Mouse (Mus musculus): ENCODE results near the gene Ctnnal1. TPM values are rescaled to one million over a fixed set of nuclear protein-coding genes. Genes with fewer than 3 reads are reported as not detected.

Ctnnal1 gene
- polyA plus RNA-seq, 1 experiment from 2014 or later: 41.1 TPM

GRCm38 (mm10) chr4:56828932-56829331 lies 36.1 kb downstream of the Ctnnal1 start:
- no peak for DNase-seq (ENCODE audit: extremely low spot score, low spot score)
- H3K4me3 ChIP-seq: no peak overlapping the region
- no peaks in the 10 kb centered on the region for H3K9me3 ChIP-seq
- H3K27me3 ChIP-seq (ENCODE audit: poor library complexity, severe bottlenecking): no peaks in the 10 kb centered on the region
- peaks cover 73% of the 10 kb centered on the region for H3K36me3 ChIP-seq (replicated peaks)
- peaks cover 10% of the 10 kb centered on the region for H3K4me1 ChIP-seq
- H3K27ac ChIP-seq: peak overlapping the region; percentile 75; the same call in 1 of the 2 replicates
- 86% methylated on average over 3 of the region's 3 CpGs for WGBS

GRCm38 (mm10) chr4:56824231-56824630 lies 40.8 kb downstream of the Ctnnal1 start:
- WGBS: 93% methylated on average over 9 of the region's 9 CpGs
- no peak for DNase-seq (ENCODE audit: extremely low spot score, low spot score)
- Histone ChIP-seq H3K27ac (no peak overlapping the region), H3K4me3 (no peak overlapping the region), H3K4me1 (peaks cover 2% of the 10 kb centered on the region), H3K9me3 (no peaks in the 10 kb centered on the region), H3K36me3 (replicated peaks) (peaks cover 59% of the 10 kb centered on the region), H3K27me3 (ENCODE audit: poor library complexity, severe bottlenecking) (no peaks in the 10 kb centered on the region)

GRCm38 (mm10) chr4:56820017-56820550 lies 44.9 kb downstream of the Ctnnal1 start:
- H3K9me3 ChIP-seq: no peaks in the 10 kb centered on the region
- no peak overlapping the region for H3K4me3 ChIP-seq
- H3K4me1 ChIP-seq: no peaks in the 10 kb centered on the region
- H3K27ac ChIP-seq: no peak overlapping the region
- peaks cover 44% of the 10 kb centered on the region for H3K36me3 ChIP-seq (replicated peaks)
- H3K27me3 ChIP-seq (ENCODE audit: poor library complexity, severe bottlenecking): no peaks in the 10 kb centered on the region
- DNase-seq (ENCODE audit: extremely low spot score, low spot score): no peak

- 91% methylated on average over 8 of the region's 8 CpGs for WGBS
- no peak for DNase-seq (ENCODE audit: extremely low spot score, low spot score)
Measured at GRCm38 (mm10) chr4:56815131-56815530, 49.9 kb downstream of the Ctnnal1 start.

GRCm38 (mm10) chr4:56812096-56812495 lies 52.9 kb downstream of the Ctnnal1 start:
- Histone ChIP-seq H3K27me3 (ENCODE audit: poor library complexity, severe bottlenecking) (no peaks in the 10 kb centered on the region), H3K4me3 (no peak overlapping the region), H3K9me3 (no peaks in the 10 kb centered on the region), H3K4me1 (no peaks in the 10 kb centered on the region), H3K27ac (no peak overlapping the region), H3K36me3 (replicated peaks) (peaks cover 60% of the 10 kb centered on the region)
- WGBS: 86% methylated on average over 4 of the region's 4 CpGs
- DNase-seq (ENCODE audit: extremely low spot score, low spot score): no peak

More at GRCm38 (mm10) chr4:56815131-56815530, 49.9 kb downstream of the Ctnnal1 start:
- Histone ChIP-seq H3K4me1 (no peaks in the 10 kb centered on the region), H3K27me3 (ENCODE audit: poor library complexity, severe bottlenecking) (no peaks in the 10 kb centered on the region), H3K36me3 (replicated peaks) (peaks cover 39% of the 10 kb centered on the region), H3K27ac (no peak overlapping the region), H3K4me3 (no peak overlapping the region), H3K9me3 (no peaks in the 10 kb centered on the region)

GRCm38 (mm10) chr4:56811642-56812041 lies 53.3 kb downstream of the Ctnnal1 start:
- no peaks in the 10 kb centered on the region for H3K4me1 ChIP-seq
- H3K36me3 ChIP-seq (replicated peaks): peaks cover 60% of the 10 kb centered on the region
- no peak for DNase-seq (ENCODE audit: extremely low spot score, low spot score)
- no peak overlapping the region for H3K27ac ChIP-seq
- H3K4me3 ChIP-seq: no peak overlapping the region
- no peaks in the 10 kb centered on the region for H3K27me3 ChIP-seq (ENCODE audit: poor library complexity, severe bottlenecking)
- no peaks in the 10 kb centered on the region for H3K9me3 ChIP-seq
- 72% methylated on average over 3 of the region's 3 CpGs for WGBS

GRCm38 (mm10) chr4:56809050-56809449 lies 55.9 kb downstream of the Ctnnal1 start:
- Histone ChIP-seq H3K4me1 (peaks cover under 1% of the 10 kb centered on the region), H3K9me3 (no peaks in the 10 kb centered on the region), H3K27me3 (ENCODE audit: poor library complexity, severe bottlenecking) (no peaks in the 10 kb centered on the region), H3K36me3 (replicated peaks) (peaks cover 70% of the 10 kb centered on the region), H3K27ac (no peak overlapping the region), H3K4me3 (no peak overlapping the region)
- no peak for DNase-seq (ENCODE audit: extremely low spot score, low spot score)
- 79% methylated on average over 4 of the region's 4 CpGs for WGBS

GRCm38 (mm10) chr4:56802669-56803150 lies 62.3 kb downstream of the Ctnnal1 start:
- peak overlapping the region; percentile 95 for H3K27ac ChIP-seq
- H3K9me3 ChIP-seq: no peaks in the 10 kb centered on the region
- peak overlapping the region; percentile 97 for H3K4me3 ChIP-seq
- H3K27me3 ChIP-seq (ENCODE audit: poor library complexity, severe bottlenecking): no peaks in the 10 kb centered on the region
- 2% methylated on average over 25 of the region's 25 CpGs for WGBS
- DNase-seq (ENCODE audit: extremely low spot score, low spot score): no peak
- peaks cover 26% of the 10 kb centered on the region for H3K4me1 ChIP-seq
- H3K36me3 ChIP-seq (replicated peaks): peaks cover 69% of the 10 kb centered on the region

- peak within 1 kb of the TSS; percentile 95 for H3K27ac ChIP-seq
- under 1% methylated on average over 72 of the region's 72 CpGs for WGBS
- no peaks in the 10 kb centered on the region for H3K9me3 ChIP-seq
- peak; percentile 92 for DNase-seq (ENCODE audit: extremely low spot score, low spot score)
- peaks cover 26% of the 10 kb centered on the region for H3K4me1 ChIP-seq
- no peaks in the 10 kb centered on the region for H3K27me3 ChIP-seq (ENCODE audit: poor library complexity, severe bottlenecking)
- H3K4me3 ChIP-seq: peak within 1 kb of the TSS; percentile 97
- H3K36me3 ChIP-seq (replicated peaks): peaks cover 69% of the 10 kb centered on the region
Measured at GRCm38 (mm10) chr4:56801907-56802668, 62.9 kb downstream of the Ctnnal1 start, which contains the start of the genes Elp1 and Fam206a. Elp1 (minus strand) TSS chr4:56802331. Fam206a (plus strand) TSS chr4:56802345.

- Histone ChIP-seq H3K9me3 (no peaks in the 10 kb centered on the region), H3K27me3 (ENCODE audit: poor library complexity, severe bottlenecking) (no peaks in the 10 kb centered on the region), H3K27ac (no peak overlapping the region), H3K4me1 (no peaks in the 10 kb centered on the region), H3K4me3 (no peak overlapping the region), H3K36me3 (replicated peaks) (peaks cover 94% of the 10 kb centered on the region)
- DNase-seq (ENCODE audit: extremely low spot score, low spot score): no peak
- WGBS: 58% methylated on average over 1 of the region's 1 CpGs
Measured at GRCm38 (mm10) chr4:56791373-56791772, 73.6 kb downstream of the Ctnnal1 start.

GRCm38 (mm10) chr4:56771065-56771464 lies 93.9 kb downstream of the Ctnnal1 start:
- Histone ChIP-seq H3K36me3 (replicated peaks) (peaks cover 100% of the 10 kb centered on the region), H3K4me3 (no peak overlapping the region), H3K4me1 (no peaks in the 10 kb centered on the region), H3K27me3 (ENCODE audit: poor library complexity, severe bottlenecking) (no peaks in the 10 kb centered on the region), H3K27ac (no peak overlapping the region), H3K9me3 (no peaks in the 10 kb centered on the region)
- DNase-seq (ENCODE audit: extremely low spot score, low spot score): no peak
- WGBS: 79% methylated on average over 1 of the region's 1 CpGs

GRCm38 (mm10) chr4:56768913-56769312 lies 96.1 kb downstream of the Ctnnal1 start:
- H3K9me3 ChIP-seq: no peaks in the 10 kb centered on the region
- H3K4me1 ChIP-seq: no peaks in the 10 kb centered on the region
- H3K27me3 ChIP-seq (ENCODE audit: poor library complexity, severe bottlenecking): no peaks in the 10 kb centered on the region
- no peak overlapping the region for H3K4me3 ChIP-seq
- no peak overlapping the region for H3K27ac ChIP-seq
- DNase-seq (ENCODE audit: extremely low spot score, low spot score): no peak
- peaks cover 100% of the 10 kb centered on the region for H3K36me3 ChIP-seq (replicated peaks)
- 95% methylated on average over 7 of the region's 7 CpGs for WGBS

- no peak overlapping the region for H3K4me3 ChIP-seq
- no peaks in the 10 kb centered on the region for H3K4me1 ChIP-seq
- DNase-seq (ENCODE audit: extremely low spot score, low spot score): no peak
- H3K9me3 ChIP-seq: no peaks in the 10 kb centered on the region
- H3K36me3 ChIP-seq (replicated peaks): peaks cover 100% of the 10 kb centered on the region
- H3K27me3 ChIP-seq (ENCODE audit: poor library complexity, severe bottlenecking): no peaks in the 10 kb centered on the region
- WGBS: 75% methylated on average over 5 of the region's 5 CpGs
- H3K27ac ChIP-seq: no peak overlapping the region
Measured at GRCm38 (mm10) chr4:56767861-56768284, 97.1 kb downstream of the Ctnnal1 start.
